Mouse (Mus musculus): ENCODE measurements around the gene Nup107.

- no peak for TF ChIP-seq POLR2A (IDR thresholded peaks at IDR 0.05; ENCODE audit: borderline replicate concordance, extremely low read depth, low read depth, low read length)
- no peak for TF ChIP-seq CTCF (IDR thresholded peaks at IDR 0.05; ENCODE audit: insufficient read depth, low read length)
Measured at GRCm38 (mm10) chr10:117714928-117715500, 77.5 kb downstream of the Nup107 start.

Measured in lung, adult 2 months (tissue).